Mouse (Mus musculus) adrenal gland (tissue): ENCODE results near the gene Plcb2.

Experiments
- intact Hi-C: fragments of 180-260 bp; cut with DNase I; formaldehyde crosslinking; loops from one replicate; pipeline ENCODE4 v1.15.1; 2025

Gene Plcb2

DNA sequence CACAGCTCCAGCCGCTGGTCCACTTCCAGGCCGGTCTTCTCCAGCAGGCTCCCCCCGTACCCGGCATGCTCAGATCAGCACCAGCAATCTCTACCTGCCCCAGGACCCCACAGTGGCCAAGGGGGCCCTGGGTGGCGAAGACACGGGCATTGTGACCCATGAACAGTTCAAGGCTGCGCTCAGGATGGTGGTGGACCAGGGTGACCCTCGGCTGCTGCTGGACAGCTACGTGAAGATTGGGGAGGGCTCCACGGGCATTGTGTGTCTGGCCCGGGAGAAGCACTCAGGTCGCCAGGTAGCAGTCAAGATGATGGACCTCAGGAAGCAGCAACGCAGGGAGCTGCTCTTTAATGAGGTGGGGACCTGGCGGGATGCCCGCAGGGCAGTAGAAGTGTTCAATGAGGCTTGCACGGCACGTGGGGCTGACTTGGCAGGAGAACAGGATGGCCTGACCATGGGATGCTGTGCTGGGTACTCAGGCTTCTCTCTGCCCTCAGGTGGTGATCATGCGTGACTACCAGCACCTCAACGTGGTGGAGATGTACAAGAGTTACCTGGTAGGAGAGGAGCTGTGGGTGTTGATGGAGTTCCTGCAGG lies 34.8 kb downstream of the Plcb2 start:
- intact Hi-C loops: no loop called here

DNA sequence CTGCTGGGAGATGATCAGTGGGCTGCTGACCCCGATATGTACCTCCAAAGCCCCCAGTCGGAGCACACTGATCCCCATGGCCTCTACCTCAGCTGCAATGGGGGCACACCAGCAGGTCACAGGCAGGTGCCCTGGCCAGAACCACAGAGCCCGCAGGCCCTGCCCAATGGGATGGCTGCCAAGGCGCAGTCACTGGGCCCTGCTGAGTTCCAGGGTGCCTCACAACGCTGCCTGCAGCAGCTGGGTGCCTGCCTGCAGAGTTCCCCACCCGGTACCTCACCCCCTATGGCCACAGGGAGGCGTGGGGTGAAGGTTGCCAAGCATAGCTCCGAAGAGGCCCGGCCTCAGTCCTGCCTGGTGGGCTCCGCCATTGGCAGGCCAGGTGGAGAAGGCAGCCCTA lies 38.4 kb downstream of the Plcb2 start:
- intact Hi-C loops: no loop called here

- intact Hi-C loops: no loop called here
Measured at GRCm38 (mm10) chr2:118687791-118688190, 40.4 kb downstream of the Plcb2 start.

- intact Hi-C loops: no loop called here
Measured at GRCm38 (mm10) chr2:118686693-118687092, 41.5 kb downstream of the Plcb2 start.

DNA sequence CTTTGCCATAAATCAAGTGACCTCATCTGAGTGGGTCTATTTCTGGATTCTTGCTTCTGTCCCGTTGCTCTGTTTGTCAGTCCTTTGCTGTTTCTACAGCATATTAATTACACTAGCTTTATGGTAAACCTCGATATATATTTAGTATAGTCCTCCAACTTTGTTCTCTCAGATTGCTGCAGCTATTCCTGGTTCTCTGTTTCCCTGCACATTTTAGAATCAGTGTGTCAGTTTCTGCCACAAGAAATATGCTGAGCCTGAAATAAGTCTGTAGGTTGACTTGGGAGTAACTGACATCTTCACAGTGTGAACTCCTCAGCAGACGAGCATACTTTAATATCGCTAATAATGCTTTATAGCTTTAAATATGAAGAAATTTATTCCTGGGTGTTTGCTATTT lies 43.1 kb downstream of the Plcb2 start:
- intact Hi-C loops: no loop called here

GRCm38 (mm10) chr2:118682544-118683260 lies 45.5 kb downstream of the Plcb2 start:
- intact Hi-C loops: no loop called here

DNA sequence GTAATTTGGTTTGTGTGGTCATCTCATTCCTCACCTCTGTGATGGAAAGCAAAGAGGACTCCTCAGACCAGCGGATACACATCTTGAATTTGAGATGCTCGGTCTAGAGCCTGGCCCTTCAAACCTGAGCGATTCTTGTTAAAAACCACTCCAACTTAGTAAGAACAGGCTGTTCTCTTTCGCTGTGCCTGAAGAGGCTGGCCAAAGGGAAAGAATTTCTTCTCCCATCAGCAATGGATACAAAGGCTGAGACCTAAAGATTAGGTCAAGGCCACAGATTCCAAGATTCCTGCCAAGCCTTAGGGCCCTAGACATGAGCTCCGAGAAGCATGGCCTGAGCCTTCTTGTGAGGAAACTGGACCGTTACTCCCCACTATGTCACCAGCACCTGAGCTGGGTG lies 47.3 kb downstream of the Plcb2 start:
- intact Hi-C loops: no loop called here

- intact Hi-C loops: no loop called here
Measured at GRCm38 (mm10) chr2:118679577-118679976, 48.7 kb downstream of the Plcb2 start.

DNA sequence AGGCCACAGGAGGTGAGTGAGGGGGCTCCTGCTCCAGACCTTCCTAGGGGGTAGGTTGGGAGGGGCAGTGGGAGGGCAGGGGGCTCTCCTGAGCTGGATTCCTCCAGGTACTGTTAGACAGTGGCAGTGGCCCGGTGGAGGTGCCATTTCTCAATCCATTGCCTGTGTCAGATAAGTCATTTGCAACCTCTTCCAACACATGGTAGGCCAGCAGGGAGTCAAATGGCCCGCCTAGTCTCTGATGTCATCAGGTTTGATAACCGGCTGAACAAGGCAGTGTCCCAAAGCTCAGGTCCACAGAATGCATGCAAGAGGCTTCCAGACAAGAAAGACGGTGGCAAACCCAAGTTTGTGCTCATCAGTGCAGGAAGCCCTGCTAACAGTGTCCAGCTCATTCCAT lies 50.4 kb downstream of the Plcb2 start:
- intact Hi-C loops: no loop called here

DNA sequence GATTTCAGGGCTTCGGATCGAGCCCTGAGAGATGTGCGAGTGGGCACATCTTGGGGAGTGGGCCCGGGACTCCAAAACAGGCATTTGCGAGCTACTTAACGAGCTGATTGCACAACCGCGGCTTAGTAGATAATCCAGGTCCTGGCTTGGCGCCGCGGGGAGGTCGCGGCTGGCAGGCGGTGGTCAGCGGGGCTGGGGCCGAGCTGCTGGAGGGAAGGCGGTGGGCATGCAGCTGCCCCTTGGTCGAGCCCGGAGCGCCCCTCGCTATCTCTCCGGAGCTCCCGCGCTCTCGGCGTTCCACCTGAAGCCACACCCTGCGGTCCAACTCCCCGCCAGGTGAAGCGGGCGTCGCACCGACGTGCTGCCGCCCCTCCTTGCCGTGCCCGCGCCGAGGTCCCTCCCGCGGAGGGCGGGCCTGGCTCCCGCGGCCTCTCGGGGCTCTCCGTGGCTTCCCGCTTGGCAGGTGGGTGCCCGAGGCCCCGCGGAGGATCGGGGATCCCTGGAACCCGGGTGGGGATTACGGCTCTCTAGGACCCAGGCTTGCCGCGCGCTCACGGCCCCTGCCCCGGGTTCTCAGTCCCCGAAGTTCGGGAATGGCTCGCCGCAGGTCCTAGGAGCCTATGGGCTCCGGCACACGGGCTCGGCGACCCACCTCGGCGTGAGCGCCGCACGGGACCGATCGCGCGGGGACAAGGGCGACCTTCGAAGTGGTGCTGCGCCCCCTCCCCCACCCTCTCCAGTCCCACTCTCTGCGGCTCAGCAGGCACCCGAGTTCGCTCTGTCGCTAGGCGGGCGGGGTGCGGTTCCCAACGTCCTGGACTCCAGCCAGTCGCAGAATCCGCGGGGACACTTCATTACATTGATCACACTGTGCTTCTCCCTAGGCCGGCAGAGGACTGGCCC lies 51.1 kb downstream of the Plcb2 start:
- intact Hi-C loops: no loop called here

DNA sequence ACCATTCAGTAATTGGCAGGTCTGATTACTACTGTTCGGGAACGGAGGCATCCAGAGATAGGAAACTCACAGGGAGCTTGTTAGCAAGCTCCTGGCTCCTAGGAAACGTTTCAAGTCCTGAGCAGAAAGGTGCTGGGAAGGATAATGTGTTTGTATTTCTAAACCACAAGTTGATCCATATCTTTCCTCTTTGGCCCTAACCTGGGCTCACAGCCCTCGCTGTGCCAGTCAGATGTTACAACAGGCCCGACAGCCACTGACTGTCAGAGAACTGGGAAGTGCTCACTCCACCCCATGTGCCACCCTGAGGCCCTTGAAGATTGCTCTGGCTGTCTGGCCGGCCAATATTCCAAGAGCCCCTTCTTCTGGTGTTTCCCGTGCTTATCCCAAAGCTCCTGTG lies 53.7 kb downstream of the Plcb2 start:
- intact Hi-C loops: no loop called here

GRCm38 (mm10) chr2:118673686-118674465 lies 54.4 kb downstream of the Plcb2 start:
- intact Hi-C loops: no loop called here

- intact Hi-C loops: no loop called here
Measured at GRCm38 (mm10) chr2:118671728-118672127, 56.5 kb downstream of the Plcb2 start.

GRCm38 (mm10) chr2:118669785-118670184 lies 58.5 kb downstream of the Plcb2 start:
- intact Hi-C loops: no loop called here

- intact Hi-C loops: no loop called here
Measured at GRCm38 (mm10) chr2:118669245-118669644, 59.0 kb downstream of the Plcb2 start.

DNA sequence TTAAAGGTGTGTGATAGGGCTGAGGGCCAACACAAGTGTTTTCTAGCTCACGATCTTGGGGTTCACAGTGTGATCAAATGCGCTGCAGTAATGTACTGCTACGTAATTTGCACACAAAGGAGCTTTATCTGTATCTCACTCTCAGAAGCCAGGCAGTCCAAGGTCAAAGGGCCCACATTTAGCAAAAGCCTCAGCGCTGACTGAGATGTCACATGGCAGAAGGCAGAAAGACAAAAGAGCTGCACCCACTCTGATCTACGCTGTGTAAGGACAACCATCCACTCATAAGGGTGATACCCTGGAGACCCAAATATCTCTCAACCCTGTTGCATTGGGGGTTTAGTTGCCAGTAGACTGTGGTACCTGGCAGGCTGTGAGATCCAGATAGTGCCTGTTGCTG lies 61.1 kb downstream of the Plcb2 start:
- intact Hi-C loops: no loop called here

- intact Hi-C loops: no loop called here
Measured at GRCm38 (mm10) chr2:118665616-118666015, 62.6 kb downstream of the Plcb2 start.

- intact Hi-C loops: no loop called here
Measured at GRCm38 (mm10) chr2:118664975-118665516, 63.2 kb downstream of the Plcb2 start.

DNA sequence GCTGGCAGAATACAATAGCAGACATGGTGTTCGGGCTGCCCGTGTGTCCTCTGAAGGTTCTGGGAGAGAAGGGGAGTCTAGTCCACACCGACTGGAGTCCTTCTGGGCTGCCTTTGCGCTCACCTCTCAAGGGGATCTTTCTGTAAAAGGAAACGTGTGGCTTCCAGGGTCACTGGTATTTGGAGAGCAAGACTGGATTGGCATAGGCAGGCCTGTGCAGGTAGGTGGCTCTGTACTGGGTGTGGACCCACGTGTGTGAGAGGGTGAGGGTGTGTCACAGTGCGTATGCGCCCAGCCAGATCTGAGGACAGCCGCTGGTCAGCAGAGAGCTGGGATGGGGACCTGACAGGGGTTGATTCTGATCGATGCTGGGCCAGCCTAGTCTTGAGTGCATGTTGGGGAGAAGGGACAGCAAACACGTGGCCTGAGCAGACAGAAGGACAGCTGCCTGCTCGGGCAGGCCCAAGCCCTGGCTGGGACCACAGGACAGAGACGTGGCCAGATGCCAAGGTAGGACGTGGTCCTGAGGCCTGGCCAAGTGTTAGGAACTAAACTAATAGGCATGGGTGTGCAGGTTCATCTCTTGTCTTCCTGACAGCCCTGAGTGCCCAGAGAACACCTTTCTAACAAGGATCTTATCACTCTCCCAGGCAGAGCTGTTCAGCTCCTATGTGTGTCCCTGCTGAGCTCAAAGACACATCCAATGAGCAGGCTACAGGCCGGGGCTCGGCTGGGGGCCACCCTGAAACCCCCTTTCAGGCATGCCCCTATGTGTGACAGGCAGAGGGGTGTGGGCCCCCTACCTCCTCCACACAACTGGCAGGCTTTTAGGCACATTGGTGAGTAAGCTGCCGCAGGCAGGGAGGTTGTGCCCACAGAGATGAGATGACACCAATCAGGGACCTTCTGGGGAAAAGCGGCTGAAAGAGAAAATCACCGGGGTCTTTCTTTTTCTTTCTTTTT lies 64.2 kb downstream of the Plcb2 start:
- intact Hi-C loops: no loop called here
